Mouse (Mus musculus): ENCODE data around the gene Smim6.

DNA sequence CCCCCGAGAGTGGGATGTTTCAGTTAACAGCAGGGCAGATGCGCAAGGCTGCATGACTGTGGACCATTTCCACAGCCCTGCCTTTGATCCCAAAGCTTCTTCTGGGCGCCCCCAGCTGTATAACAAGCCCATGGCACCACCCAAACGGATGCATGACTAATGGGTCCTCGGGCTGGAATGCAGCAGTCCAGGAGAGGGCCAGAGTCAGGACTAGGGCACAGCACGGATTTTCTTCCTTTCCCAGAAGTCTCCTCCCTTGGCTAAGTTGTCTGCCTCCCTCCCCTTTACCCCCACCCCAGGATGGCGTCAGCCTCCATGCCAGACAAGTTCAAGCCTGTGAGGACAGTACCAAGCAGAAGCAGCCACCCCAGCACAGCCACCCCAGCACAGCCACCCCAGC is 46.2 kb downstream of the Smim6 start:
- TF ChIP-seq CTCF (conservative IDR thresholded peaks at IDR 0.05; ENCODE audit: low read length), result no peak
- TF ChIP-seq POU5F1 (IDR thresholded peaks at IDR 0.05; ENCODE audit: borderline replicate concordance, low read length), result no peak
- TF ChIP-seq NANOG (IDR thresholded peaks at IDR 0.05; ENCODE audit: borderline replicate concordance, low read length), result no peak

All from E14TG2a.4 (cell line).